Mouse (Mus musculus) heart, postnatal 0 days (tissue): ENCODE measurements at regions not wholly inside any gene's neighbourhood (a gene's known extent, or its start where the extent isn't known, plus 50 kb on each side); places are given as distances from the start of the nearest gene placed in this dataset.

Source experiments
- ATAC-seq: fragments of 200-750 bp; cut with Nextera tagmentation; 2 replicates; pipeline ENCODE4 v1.8.0; 2017; ENCODE audit warnings: low read depth, moderate number of reproducible peaks, moderate library complexity; ENCODE audit not compliant: insufficient read depth
- DNase-seq: peaks from one replicate; pipeline ENCODE4 v3.0.0-alpha.2; 2016; ENCODE audit warnings: low spot score
- H3K27ac ChIP-seq: fragments of 300-500 bp; sonication (generic); 2 replicates; pipeline ENCODE4 v1.5.1; 2014; ENCODE audit warnings: low read depth, mild to moderate bottlenecking
- H3K27me3 ChIP-seq: fragments of 300-500 bp; sonication (generic); 2 replicates; pipeline ENCODE4 v1.6.1; 2014; ENCODE audit warnings: low read length, mixed read lengths; ENCODE audit not compliant: control insufficient read depth, insufficient read depth
- H3K36me3 ChIP-seq: fragments of 300-500 bp; sonication (generic); replicated peaks from 2 replicates; pipeline ENCODE4 v1.6.1; 2014; ENCODE audit warnings: low read length, mixed read lengths; ENCODE audit not compliant: control insufficient read depth, insufficient read depth
- H3K4me1 ChIP-seq: fragments of 300-500 bp; sonication (generic); 2 replicates; pipeline ENCODE4 v1.6.1; 2014; ENCODE audit warnings: antibody characterized with exemption; ENCODE audit not compliant: control insufficient read depth, insufficient read depth
- H3K4me2 ChIP-seq: fragments of 300-500 bp; sonication (generic); 2 replicates; pipeline ENCODE4 v1.6.1; 2014; ENCODE audit warnings: low read depth, mild to moderate bottlenecking, low read length, moderate library complexity
- H3K4me3 ChIP-seq: fragments of 300-500 bp; sonication (generic); 2 replicates; pipeline ENCODE4 v1.5.1; 2014; ENCODE audit warnings: low read depth, low read length
- H3K9ac ChIP-seq: fragments of 300-500 bp; sonication (generic); replicated peaks from 2 replicates; pipeline ENCODE4 v1.6.1; 2014; ENCODE audit warnings: low read depth, low read length, mixed read lengths
- H3K9me3 ChIP-seq: fragments of 300-500 bp; sonication (generic); replicated peaks from 2 replicates; pipeline ENCODE4 v1.6.1; 2016; ENCODE audit warnings: low read length; ENCODE audit not compliant: control insufficient read depth
- CTCF ChIP-seq: IDR thresholded peaks from 2 replicates; pipeline ENCODE4 v1.5.1; 2016; ENCODE audit warnings: antibody characterized with exemption, control low read depth, low read depth
- EP300 ChIP-seq: IDR thresholded peaks from 2 replicates; pipeline ENCODE4 v1.6.1; 2016; ENCODE audit warnings: antibody characterized with exemption, low read depth
- WGBS: fragments of 180-500 bp; shearing (Covaris S2); extraction: QIAGEN DNeasy Blood & Tissue Kit; methylation state at CpG from one replicate; pipeline ENCODE4 v1.1.7; 2014; 5-methylcytosine and 5-hydroxymethylcytosine counted together

DNA sequence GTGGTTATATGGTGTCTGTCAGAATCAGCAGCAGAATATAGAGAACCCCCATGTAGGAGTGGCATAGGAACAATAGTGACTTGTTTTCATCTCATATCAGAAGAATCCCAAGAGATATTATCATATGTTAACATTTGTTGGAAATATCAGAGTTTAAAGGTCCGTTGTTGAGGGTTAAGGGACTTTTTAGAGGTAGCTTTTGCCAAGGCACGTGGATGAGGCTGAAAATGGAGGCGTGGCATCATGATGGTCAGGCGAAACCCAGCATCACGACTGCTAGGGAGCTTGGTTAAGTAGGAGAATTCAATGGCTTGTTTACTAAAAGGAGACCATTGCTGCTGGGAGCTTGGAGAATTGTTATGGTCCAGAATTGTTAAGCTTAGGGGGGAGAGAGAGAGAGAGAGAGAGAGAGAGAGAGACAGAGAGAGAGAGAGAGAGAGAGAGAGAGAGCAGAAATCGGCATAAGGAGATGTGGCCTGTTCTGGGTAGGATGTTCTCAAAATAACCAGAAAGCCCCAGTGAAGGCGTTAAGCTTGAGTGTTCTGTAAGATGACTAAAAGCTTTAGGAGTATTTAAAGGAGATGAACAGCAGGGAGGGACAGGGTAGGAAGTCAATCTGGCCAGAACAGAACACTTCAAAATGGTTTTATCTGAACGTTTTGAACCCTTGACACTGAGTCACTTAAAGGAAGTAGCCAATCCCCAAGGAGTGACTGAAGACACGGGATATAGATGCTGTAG is 161.7 kb downstream of the Plk2 start:
- no peak overlapping the region for H3K4me2 ChIP-seq
- H3K9ac ChIP-seq: no peak overlapping the region
- no peaks in the 10 kb centered on the region for H3K36me3 ChIP-seq
- peak overlapping the region; percentile 4; the same call in 1 of the 2 replicates for H3K27ac ChIP-seq
- H3K9me3 ChIP-seq: no peaks in the 10 kb centered on the region
- H3K4me1 ChIP-seq: peaks cover 7% of the 10 kb centered on the region; the same call in 1 of the 2 replicates
- DNase-seq: no peak
- H3K27me3 ChIP-seq: no peaks in the 10 kb centered on the region
- no peak overlapping the region for H3K4me3 ChIP-seq
- no peak for ATAC-seq
- TF ChIP-seq EP300: no peak
- TF ChIP-seq CTCF: no peak
- WGBS: 52% methylated on average over 9 of the region's 9 CpGs

DNA sequence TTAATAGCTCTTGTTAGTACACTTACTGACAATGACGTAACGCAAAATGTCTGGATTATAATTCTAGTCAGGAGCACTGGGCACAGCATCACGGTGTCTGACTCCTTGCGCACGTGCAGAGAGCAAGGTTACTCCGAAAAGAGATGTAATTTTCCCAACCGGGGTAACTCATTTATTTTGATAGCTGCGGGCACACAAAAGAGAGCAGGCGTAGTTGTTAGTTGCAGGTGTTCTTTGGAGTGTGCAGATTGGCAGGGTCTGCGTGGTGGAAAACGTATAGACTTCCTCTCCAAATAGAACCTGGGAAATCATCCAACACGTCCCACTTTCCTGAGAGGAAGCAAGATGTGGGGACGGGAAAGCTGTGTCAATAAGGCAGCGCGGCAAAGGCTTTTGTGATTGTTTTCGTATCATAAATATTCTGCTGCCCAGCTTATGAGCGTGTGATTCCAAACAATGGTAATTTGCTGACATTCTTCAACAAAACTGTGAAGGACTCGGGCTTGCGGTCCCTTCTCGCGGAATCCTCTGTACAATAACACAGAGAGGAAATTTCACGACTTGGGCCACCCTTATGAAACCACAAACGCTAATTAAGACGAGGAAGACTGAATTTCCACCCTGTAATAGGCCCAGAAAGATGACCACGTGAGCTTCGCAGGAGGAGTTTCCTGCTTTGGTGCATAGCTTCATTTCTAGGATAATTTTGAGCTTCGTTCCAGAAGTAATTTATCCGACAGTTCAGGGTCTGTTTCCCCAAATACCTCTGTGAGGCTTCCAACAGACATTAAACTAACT is 163.3 kb downstream of the Plk2 start:
- WGBS: 65% methylated on average over 28 of the region's 28 CpGs
- Histone ChIP-seq H3K27me3 (no peaks in the 10 kb centered on the region), H3K27ac (peak overlapping the region; percentile 79), H3K9ac (no peak overlapping the region), H3K4me3 (no peak overlapping the region), H3K9me3 (no peaks in the 10 kb centered on the region), H3K4me1 (peaks cover 7% of the 10 kb centered on the region; the same call in 1 of the 2 replicates), H3K4me2 (peak overlapping the region; percentile 5; the same call in 1 of the 2 replicates), H3K36me3 (no peaks in the 10 kb centered on the region)
- ATAC-seq (peak; percentile 54), DNase-seq (peak; percentile 56)
- TF ChIP-seq EP300 (peak; percentile 96), CTCF (no peak)

DNA sequence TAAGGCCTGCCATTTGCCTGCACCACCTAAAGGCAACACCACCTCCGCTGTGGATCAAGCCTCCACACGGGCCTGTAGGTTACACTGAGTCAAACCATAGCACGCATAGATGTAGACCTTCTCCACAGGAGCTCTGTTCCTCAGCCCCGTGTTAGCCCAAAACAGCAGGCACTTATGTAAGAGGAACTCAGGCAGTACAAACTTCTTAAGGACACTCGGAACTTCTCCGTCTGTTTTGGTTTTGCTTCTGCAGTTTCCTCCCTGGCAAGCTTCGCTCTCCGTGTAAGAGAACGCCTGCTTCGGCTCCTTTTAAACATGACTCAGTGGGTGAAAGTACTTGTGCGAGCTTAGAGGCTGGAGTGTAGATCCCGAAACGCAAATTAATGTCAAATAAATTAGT is 165.7 kb downstream of the Plk2 start:
- TF ChIP-seq EP300 (no peak), CTCF (no peak)
- Histone ChIP-seq H3K4me2 (no peak overlapping the region), H3K27ac (no peak overlapping the region), H3K9ac (no peak overlapping the region), H3K4me3 (no peak overlapping the region), H3K36me3 (no peaks in the 10 kb centered on the region), H3K4me1 (peaks cover 11% of the 10 kb centered on the region), H3K9me3 (no peaks in the 10 kb centered on the region), H3K27me3 (no peaks in the 10 kb centered on the region)
- ATAC-seq (no peak), DNase-seq (no peak)
- WGBS: 86% methylated on average over 13 of the region's 13 CpGs

DNA sequence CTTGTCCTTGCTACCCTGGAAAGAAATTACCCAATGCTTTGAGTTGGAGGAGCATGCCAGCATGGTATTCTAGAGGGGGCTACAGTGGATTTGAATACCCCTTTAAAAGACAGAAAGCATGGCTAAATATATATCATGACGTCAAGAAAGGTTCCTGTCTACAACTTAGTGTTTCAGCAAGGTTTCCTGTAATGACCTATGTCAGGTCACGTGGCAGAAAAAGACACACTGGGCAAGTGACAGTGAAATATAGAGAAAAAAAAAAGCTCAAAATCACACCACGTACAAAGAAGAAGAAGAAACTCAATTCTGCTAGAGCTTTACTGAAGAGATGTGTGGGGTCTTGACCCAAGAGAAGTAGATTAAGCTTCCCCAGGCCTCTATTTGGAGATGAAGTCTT is 167.7 kb downstream of the Plk2 start:
- Histone ChIP-seq H3K27ac (peak overlapping the region; percentile 61), H3K27me3 (no peaks in the 10 kb centered on the region), H3K4me2 (no peak overlapping the region), H3K4me3 (no peak overlapping the region), H3K9ac (no peak overlapping the region), H3K4me1 (peaks cover 8% of the 10 kb centered on the region), H3K36me3 (no peaks in the 10 kb centered on the region), H3K9me3 (no peaks in the 10 kb centered on the region)
- TF ChIP-seq EP300: no peak
- 45% methylated on average over 3 of the region's 3 CpGs for WGBS
- ATAC-seq: no peak
- no peak for DNase-seq

DNA sequence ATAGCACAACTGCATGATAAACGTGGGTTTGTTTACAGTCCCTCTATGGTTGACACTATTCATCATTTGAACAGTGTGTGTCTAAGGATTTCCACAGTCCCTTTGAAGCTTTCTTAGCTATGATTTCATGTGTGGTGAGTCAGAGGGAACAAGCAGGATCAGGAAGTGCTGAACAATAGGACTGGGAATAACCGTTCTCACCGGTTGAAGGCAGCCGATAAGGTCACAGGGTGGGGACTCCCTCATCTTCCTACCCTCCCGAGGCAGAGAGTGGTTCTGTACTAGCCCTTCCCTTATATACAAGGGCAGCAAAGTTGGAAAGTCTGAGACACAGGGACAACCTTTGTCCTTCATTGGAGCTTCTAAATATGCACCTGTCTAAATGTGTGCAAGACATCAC is 168.1 kb downstream of the Plk2 start:
- Histone ChIP-seq H3K27me3 (no peaks in the 10 kb centered on the region), H3K9ac (no peak overlapping the region), H3K4me1 (peaks cover 8% of the 10 kb centered on the region), H3K4me2 (no peak overlapping the region), H3K36me3 (no peaks in the 10 kb centered on the region), H3K4me3 (no peak overlapping the region), H3K9me3 (no peaks in the 10 kb centered on the region), H3K27ac (peak overlapping the region; percentile 61)
- 37% methylated on average over 5 of the region's 5 CpGs for WGBS
- DNase-seq (peak; percentile 73), ATAC-seq (peak; percentile 83)
- TF ChIP-seq EP300 (0 out of 2 replicates have a peak, but pooled peaks have one; percentile 49), CTCF (no peak)
